8 mouse cellular contexts compared by ENCODE assay signal in genomic region chr14:52022709-52023459, GRCm38 (mm10). TPM values are rescaled to one million over a fixed set of nuclear protein-coding genes. Genes with fewer than 3 reads are reported as not detected.
A peak's percentile ranks its signal among the peaks of the same experiment; 100 is the strongest.
DNase-seq lines count a peak whose midpoint lies in the region; ATAC-seq lines count a peak whose summit lies in the region.

No protein-coding gene starts in this region.

- ATAC-seq in hematopoietic stem cell, adult 5-6 weeks (replicated peaks in 1 of 2; ENCODE audit: insufficient read depth in 1 of 2, low FRiP score in 2 of 2, low TSS enrichment in 1 of 2, low read depth in 1 of 2, poor library complexity in 2 of 2, severe bottlenecking in 2 of 2), result peak; percentile 55 to 68

- DNase-seq in MEL-GATA-1-ER (ENCODE audit: extremely low read depth, low read depth), result peak; percentile 94
- DNase-seq in cerebellum, adult 8-10 months, result peak; percentile 87
- peak; percentile 85 for DNase-seq in forelimb bud, embryonic 11.5 days (ENCODE audit: low read depth, low spot score)
- peak; percentile 81 for DNase-seq in layer of hippocampus, adult 9-11 months
- peak; percentile 96 for DNase-seq in lung, postnatal 10 days
- peak; percentile 82 for DNase-seq in ovary, postnatal 14 days (ENCODE audit: low spot score)
- DNase-seq in thymus, postnatal 14 days, result peak; percentile 94

RNA-seq across cellular contexts. Expression of gene Zfp219, which starts 2.4 kb away (rescaled TPM):
- total RNA-seq in hematopoietic stem cell, adult 5-6 weeks (2017), result 15.8 TPM in 2 replicates

RNA-seq across cellular contexts. Expression of gene Tmem253, which starts 7.4 kb away (rescaled TPM):
- not detected in 2 replicates for total RNA-seq in hematopoietic stem cell, adult 5-6 weeks (2017)

RNA-seq across cellular contexts. Expression of gene Olfr221, which starts 19.4 kb away (rescaled TPM):
- total RNA-seq in hematopoietic stem cell, adult 5-6 weeks (2017), result not detected in 2 replicates

RNA-seq across cellular contexts. Expression of gene Arhgef40, which starts 38.4 kb away (rescaled TPM):
- 28.4 and 44.7 TPM in 2 replicates for total RNA-seq in hematopoietic stem cell, adult 5-6 weeks (2017)

Comparison
In these comparisons a context has a peak if more than half of its experiments do, and no peak if none do; other contexts are left out.
1. Peak in every context shown above with its lines: DNase-seq and ATAC-seq.